Mouse (Mus musculus) heart, adult 11 months (tissue): ENCODE results near the gene Hid1.
"Not testable (repeated sequence)": the region's sequence is repeated elsewhere in the genome, so short reads cannot be mapped to it uniquely, and the experiment has no call there.

ENCODE experiments used
- DNase-seq: peaks from one replicate; pipeline ENCODE4 v3.0.0; 2022

Hid1 gene

GRCm38 (mm10) chr11:115367395-115367944 lies at the start of gene Hid1:
Gene Hid1 (minus strand): TSS chr11:115367756.
- peak; percentile 97 for DNase-seq

- peak; percentile 65 for DNase-seq
Observed at GRCm38 (mm10) chr11:115409556-115409955, 42.0 kb upstream of the Hid1 start.

- peak; percentile 71 for DNase-seq
Observed at GRCm38 (mm10) chr11:115408266-115408920, 40.8 kb upstream of the Hid1 start.

GRCm38 (mm10) chr11:115406858-115407401 lies 39.4 kb upstream of the Hid1 start:
- DNase-seq, result peak; percentile 68

- DNase-seq, result peak; percentile 89
Observed at GRCm38 (mm10) chr11:115405723-115406122, 38.2 kb upstream of the Hid1 start.

GRCm38 (mm10) chr11:115403338-115404124 lies 36.0 kb upstream of the Hid1 start, which contains the start of gene Mrpl58:
Gene Mrpl58 (plus strand): TSS chr11:115403752.
- DNase-seq, result peak; percentile 98

- no peak for DNase-seq
Observed at GRCm38 (mm10) chr11:115400630-115401391, 33.3 kb upstream of the Hid1 start.

GRCm38 (mm10) chr11:115400126-115400525 lies 32.6 kb upstream of the Hid1 start:
- DNase-seq, result no peak

- peak; percentile 91 for DNase-seq
Observed at GRCm38 (mm10) chr11:115398085-115398484, 30.5 kb upstream of the Hid1 start.

GRCm38 (mm10) chr11:115393721-115394325 lies 26.3 kb upstream of the Hid1 start:
- DNase-seq, result no peak

GRCm38 (mm10) chr11:115391358-115391757 lies 23.8 kb upstream of the Hid1 start:
- DNase-seq, result no peak

- DNase-seq, result not testable (repeated sequence)
Observed at GRCm38 (mm10) chr11:115386859-115387258, 19.3 kb upstream of the Hid1 start.

GRCm38 (mm10) chr11:115384587-115384986 lies 17.0 kb upstream of the Hid1 start:
- no peak for DNase-seq

- peak; percentile 94 for DNase-seq
Observed at GRCm38 (mm10) chr11:115383701-115384474, 16.3 kb upstream of the Hid1 start.

- peak; percentile 92 for DNase-seq
Observed at GRCm38 (mm10) chr11:115382891-115383290, 15.3 kb upstream of the Hid1 start.

GRCm38 (mm10) chr11:115381743-115382539 lies 14.4 kb upstream of the Hid1 start, which contains the start of gene Cdr2l:
Gene Cdr2l (plus strand): TSS chr11:115381916.
- peak; percentile 100 for DNase-seq

- DNase-seq, result no peak
Observed at GRCm38 (mm10) chr11:115381276-115381675, 13.7 kb upstream of the Hid1 start.

GRCm38 (mm10) chr11:115377854-115378253 lies 10.3 kb upstream of the Hid1 start:
- DNase-seq, result no peak

GRCm38 (mm10) chr11:115377254-115377653 lies 9.7 kb upstream of the Hid1 start:
- DNase-seq, result peak; percentile 83

- no peak for DNase-seq
Observed at GRCm38 (mm10) chr11:115376722-115377121, 9.2 kb upstream of the Hid1 start.
